Mouse (Mus musculus): Measurements from ENCODE around the gene Tubal3. TPM values are rescaled to one million over a fixed set of nuclear protein-coding genes. Genes with fewer than 3 reads are reported as not detected.

Tubal3 gene
- polyA plus RNA-seq, 1 experiment = not detected

DNA sequence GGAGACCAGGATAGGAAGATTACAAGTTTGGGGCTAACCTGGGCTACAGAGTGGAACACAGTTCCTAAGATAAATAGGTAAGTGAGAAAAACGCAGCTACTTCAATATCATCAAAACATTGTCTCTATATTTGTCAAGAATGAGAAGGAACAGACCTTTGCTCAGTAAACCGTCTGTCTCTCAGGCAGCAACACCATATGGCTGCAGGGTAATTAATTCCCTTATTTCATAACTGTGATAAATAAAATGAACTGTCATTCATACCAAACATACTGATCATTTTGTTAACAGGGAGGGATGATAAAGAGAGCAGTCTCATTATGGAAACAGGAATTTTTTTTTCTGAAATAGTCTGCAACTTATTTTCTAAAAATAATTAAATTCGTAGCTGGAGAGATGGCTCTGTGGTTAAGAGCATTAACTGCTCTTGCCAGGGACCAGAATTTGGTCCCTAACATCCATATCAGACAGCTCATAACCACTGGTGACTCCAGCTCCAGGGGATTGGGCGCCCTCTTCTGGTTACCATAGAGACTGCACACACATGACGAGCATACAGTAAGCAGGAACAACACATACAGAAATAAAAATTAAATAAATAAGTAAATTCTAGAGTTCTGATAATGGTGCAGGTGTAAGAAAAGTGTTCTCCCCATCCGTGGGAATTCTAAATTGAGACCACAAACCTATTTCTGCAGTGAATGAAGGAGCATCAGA lies 33.3 kb downstream of the Tubal3 start:
- Histone ChIP-seq H3K27me3 (ENCODE audit: control insufficient read depth, insufficient read depth, insufficient read length) (no peaks in the 10 kb centered on the region), H3K79me3 (ENCODE audit: low read depth) (no peaks in the 10 kb centered on the region), H3ac (ENCODE audit: control insufficient read depth, insufficient read length, low read depth) (no peak overlapping the region), H3K79me2 (ENCODE audit: control insufficient read depth, insufficient read depth) (no peaks in the 10 kb centered on the region), H3K4me3 (ENCODE audit: insufficient read depth, poor library complexity, severe bottlenecking) (no peak overlapping the region), H3K36me3 (ENCODE audit: control insufficient read depth, insufficient read depth) (no peaks in the 10 kb centered on the region)
- no peak for TF ChIP-seq MYOD1 (IDR thresholded peaks at IDR 0.05; ENCODE audit: control insufficient read depth, insufficient read length, low read depth)
- no peak for TF ChIP-seq USF1 (IDR thresholded peaks at IDR 0.05; ENCODE audit: low read depth)
- TF ChIP-seq FOSL1 (IDR thresholded peaks at IDR 0.05; ENCODE audit: insufficient read depth, low read length, poor library complexity, severe bottlenecking) = no peak

DNA sequence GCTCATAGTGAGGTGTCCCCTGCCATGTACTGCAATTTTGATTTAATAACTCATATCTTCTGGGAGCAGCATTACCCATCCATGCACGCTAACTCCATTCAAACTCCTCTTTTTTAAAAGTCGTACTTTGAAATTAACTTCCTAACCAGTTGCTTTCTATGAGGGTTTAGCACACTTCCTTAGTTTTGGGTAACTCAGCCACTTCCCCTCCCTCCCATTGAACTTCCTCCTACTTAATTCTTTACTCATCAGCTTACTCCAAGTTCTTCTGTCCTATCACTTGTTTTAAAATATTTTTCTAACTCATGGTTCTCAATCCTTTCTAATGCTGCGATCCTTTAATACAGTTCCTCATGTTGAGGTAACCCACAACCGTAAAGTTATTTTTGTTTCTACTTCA lies 50.8 kb downstream of the Tubal3 start:
- Histone ChIP-seq H3ac (ENCODE audit: control insufficient read depth, insufficient read length, low read depth) (no peak overlapping the region), H3K79me3 (ENCODE audit: low read depth) (no peaks in the 10 kb centered on the region), H3K4me3 (ENCODE audit: insufficient read depth, poor library complexity, severe bottlenecking) (no peak overlapping the region), H3K27me3 (ENCODE audit: control insufficient read depth, insufficient read depth, insufficient read length) (no peaks in the 10 kb centered on the region), H3K36me3 (ENCODE audit: control insufficient read depth, insufficient read depth) (no peaks in the 10 kb centered on the region), H3K79me2 (ENCODE audit: control insufficient read depth, insufficient read depth) (no peaks in the 10 kb centered on the region)
- TF ChIP-seq MYOD1 (IDR thresholded peaks at IDR 0.05; ENCODE audit: control insufficient read depth, insufficient read length, low read depth) = no peak
- no peak for TF ChIP-seq USF1 (IDR thresholded peaks at IDR 0.05; ENCODE audit: low read depth)
- TF ChIP-seq CTCF (IDR thresholded peaks at IDR 0.05; ENCODE audit: control insufficient read depth, insufficient read depth, insufficient read length) = no peak
- no peak for TF ChIP-seq MAX (IDR thresholded peaks at IDR 0.05)
- no peak for TF ChIP-seq MYOG (IDR thresholded peaks at IDR 0.05; ENCODE audit: control insufficient read depth, extremely low read depth, insufficient read length)
- no peak for TF ChIP-seq CEBPB (IDR thresholded peaks at IDR 0.05; ENCODE audit: low read depth)
- TF ChIP-seq FOSL1 (IDR thresholded peaks at IDR 0.05; ENCODE audit: insufficient read depth, low read length, poor library complexity, severe bottlenecking) = no peak

Small RNA genes lying within 50 kb of the gene (microRNA-seq; reads per million reads assigned to microRNA genes)
- not detected for gene Gm22460 (ENCODE audit: borderline microRNAs expressed)

Other genes starting within 250 kb of the Tubal3 start
- gene Calml3, start 114.0 kb upstream of the Tubal3 start, polyA plus RNA-seq (2012; fragmentation: generic; extraction: Trizol) = 0.02 TPM
- gene Calm4, start 80.5 kb upstream of the Tubal3 start, polyA plus RNA-seq (2012; fragmentation: generic; extraction: Trizol) = not detected
- gene Calm5, start 64.1 kb upstream of the Tubal3 start, polyA plus RNA-seq (2012; fragmentation: generic; extraction: Trizol) = not detected
- gene Net1, start 54 bp upstream of the Tubal3 start, polyA plus RNA-seq (2012; fragmentation: generic; extraction: Trizol) = 27.3 TPM
- not detected for gene Ucn3, start 27.1 kb downstream of the Tubal3 start, polyA plus RNA-seq (2012; fragmentation: generic; extraction: Trizol)
- 0.05 TPM for gene Akr1c14, start 130.7 kb downstream of the Tubal3 start, polyA plus RNA-seq (2012; fragmentation: generic; extraction: Trizol)
- not detected for gene Akr1c18, start 232.4 kb downstream of the Tubal3 start, polyA plus RNA-seq (2012; fragmentation: generic; extraction: Trizol)